Mouse (Mus musculus) stomach, embryonic 14.5 days (tissue): ENCODE measurements around the gene Dennd4c. TPM values are rescaled to one million over a fixed set of nuclear protein-coding genes. Genes with fewer than 3 reads are reported as not detected.

Experiments used
- polyA plus RNA-seq: library from polyadenylated mRNA; unstranded; fragments of >200 nt; fragmentation: Nextera tagmentation; extraction: Ambion mirVana; gene quantifications from 2 replicates; pipeline ENCODE4 v1.2.1, GENCODE M21; 2014

Gene Dennd4c
- polyA plus RNA-seq, 1 experiment from 2014 or later = 12.4 TPM

Other genes starting within 250 kb of the Dennd4c start
- not detected in 2 replicates for gene Saxo1, start 190.2 kb upstream of the Dennd4c start, polyA plus RNA-seq
- 81.8 and 96.6 TPM in 2 replicates for gene Rraga, start 172.9 kb upstream of the Dennd4c start, polyA plus RNA-seq
- 16.7 and 18.7 TPM in 2 replicates for gene Haus6, start 136.5 kb upstream of the Dennd4c start, polyA plus RNA-seq
- 59.6 and 60.1 TPM in 2 replicates for gene Plin2, start 78.5 kb upstream of the Dennd4c start, polyA plus RNA-seq
- 869 and 870 TPM in 2 replicates for gene Rps6, start 108.9 kb downstream of the Dennd4c start, polyA plus RNA-seq
- gene Acer2, start 125.8 kb downstream of the Dennd4c start, polyA plus RNA-seq = 28.3 and 31.0 TPM in 2 replicates